Comparison of ENCODE assay signal across 31 mouse cellular contexts in the genomic region with DNA sequence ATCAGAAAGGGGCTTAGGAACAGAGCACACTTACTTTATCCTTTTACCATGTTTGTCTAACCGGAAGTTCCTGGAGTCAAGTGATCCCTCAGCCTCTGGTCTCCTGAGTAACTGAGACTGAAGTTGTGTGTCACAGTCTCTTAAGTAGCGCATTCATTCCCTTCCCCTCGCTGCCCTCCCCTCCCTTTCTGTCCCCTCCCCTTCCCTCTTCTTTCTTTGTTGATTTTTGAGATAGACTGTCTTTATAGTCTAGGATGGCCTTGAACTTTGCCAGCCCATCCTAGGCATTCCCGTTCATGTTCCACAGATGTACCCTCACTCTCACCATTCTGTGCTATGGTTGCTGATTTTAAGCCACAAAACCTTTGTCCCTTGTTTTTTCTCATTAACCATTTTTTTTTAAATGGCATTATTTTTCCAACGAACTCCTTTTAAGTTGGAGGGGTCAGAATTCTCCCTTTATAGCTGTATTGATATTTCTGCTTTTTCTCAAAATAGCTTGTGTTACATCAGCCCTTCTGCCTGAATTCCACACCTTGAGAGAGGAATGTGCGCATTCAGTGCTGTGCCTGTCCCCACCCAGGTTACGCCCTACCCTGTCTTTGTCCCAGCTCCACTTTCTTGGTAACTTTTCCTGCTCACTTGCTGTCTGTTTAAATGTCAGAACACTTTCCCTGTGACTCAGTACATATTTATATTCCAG.
DNase-seq lines count a peak whose midpoint lies in the region; ATAC-seq and TF ChIP-seq lines count a peak whose summit lies in the region.
"Had no signal": no experiment of that assay in that cellular context is flagged by ENCODE, and none has a peak within 500 bp of the region (broad histone marks: within the 10 kb centered on the region; RNA-seq: fewer than 3 reads in every experiment).

No protein-coding gene starts in this region.

- H3K4me2 ChIP-seq in intestine, postnatal 0 days (replicated peaks; ENCODE audit: low read depth): peak overlapping the region; percentile 4; the same call in 1 of the 2 replicates
- H3K4me2 ChIP-seq in hindbrain, embryonic 14.5 days (replicated peaks): no peak overlapping the region
- H3K4me2 ChIP-seq: heart, embryonic 15.5 days; hindbrain, embryonic 12.5 days; limb, embryonic 12.5 days; liver, embryonic 15.5 days; lung, embryonic 15.5 days; midbrain, embryonic 15.5 days had no signal

- no peak for TF ChIP-seq POLR2A in ES-Bruce4 (IDR thresholded peaks at IDR 0.05; ENCODE audit: insufficient read depth, low read length)
- no peak for TF ChIP-seq POLR2A in cerebellum, adult 2 months (IDR thresholded peaks at IDR 0.05; ENCODE audit: borderline replicate concordance, insufficient read depth, low read length)

- peak overlapping the region; percentile 62; the same call in 1 of the 2 replicates for H3K9ac ChIP-seq in ES-Bruce4 (ENCODE audit: low read depth, poor library complexity, severe bottlenecking)
- no peak overlapping the region for H3K9ac ChIP-seq in intestine, postnatal 0 days (ENCODE audit: low read depth, low read length)
- H3K9ac ChIP-seq in hindbrain, embryonic 14.5 days: no peak overlapping the region
- H3K9ac ChIP-seq: heart, embryonic 15.5 days; hindbrain, embryonic 12.5 days; limb, embryonic 12.5 days; liver, embryonic 15.5 days; lung, embryonic 15.5 days; midbrain, embryonic 15.5 days had no signal

- no peaks in the 10 kb centered on the region for H3K9me3 ChIP-seq in E14TG2a.4 (ENCODE audit: low read length)
- H3K9me3 ChIP-seq in ES-Bruce4 (replicated peaks; ENCODE audit: control insufficient read depth, insufficient read depth, low read length, poor library complexity, severe bottlenecking): no peaks in the 10 kb centered on the region
- no peaks in the 10 kb centered on the region for H3K9me3 ChIP-seq in intestine, postnatal 0 days (ENCODE audit: control insufficient read depth)
- H3K9me3 ChIP-seq in hindbrain, embryonic 14.5 days (ENCODE audit: control insufficient read depth, low read length): no peaks in the 10 kb centered on the region
- H3K9me3 ChIP-seq: heart, embryonic 10.5 days; heart, embryonic 15.5 days; hindbrain, embryonic 12.5 days; limb, embryonic 12.5 days; liver, embryonic 15.5 days; lung, embryonic 15.5 days; midbrain, embryonic 15.5 days had no signal

- H3K4me1 ChIP-seq in E14TG2a.4 (replicated peaks; ENCODE audit: low read depth, low read length) (peaks cover 63% of the 10 kb centered on the region), ES-Bruce4 (ENCODE audit: control insufficient read depth, insufficient read depth, low read length) (peaks cover 2% of the 10 kb centered on the region)
- no peaks in the 10 kb centered on the region for H3K4me1 ChIP-seq in intestine, postnatal 0 days (replicated peaks; ENCODE audit: control insufficient read depth, insufficient read depth, low read length)
- no peaks in the 10 kb centered on the region for H3K4me1 ChIP-seq in hindbrain, embryonic 14.5 days (replicated peaks; ENCODE audit: control insufficient read depth, insufficient read depth, low read length)
- H3K4me1 ChIP-seq in cerebellum, adult 2 months (ENCODE audit: control insufficient read depth, insufficient read depth, low read length): no peaks in the 10 kb centered on the region
- H3K4me1 ChIP-seq: heart, embryonic 10.5 days; heart, embryonic 15.5 days; hindbrain, embryonic 12.5 days; limb, embryonic 12.5 days; liver, embryonic 15.5 days; lung, embryonic 15.5 days; megakaryocyte, embryonic 14.5 days; midbrain, embryonic 15.5 days had no signal

- TF ChIP-seq EP300 in ES-Bruce4 (IDR thresholded peaks at IDR 0.05; ENCODE audit: insufficient read depth, low read depth, low read length): peak; percentile 98

- H3K4me3 ChIP-seq in E14TG2a.4 (replicated peaks; ENCODE audit: low read length) (peak overlapping the region; percentile 63), ES-Bruce4 (ENCODE audit: low read depth, low read length) (peak overlapping the region; percentile 39; the same call in 1 of the 2 replicates)
- H3K4me3 ChIP-seq in intestine, postnatal 0 days (ENCODE audit: low read depth, low read length): no peak overlapping the region
- H3K4me3 ChIP-seq in hindbrain, embryonic 14.5 days (replicated peaks; ENCODE audit: low read length): no peak overlapping the region
- H3K4me3 ChIP-seq in cerebellum, adult 2 months (replicated peaks; ENCODE audit: insufficient read depth, low read depth, low read length): no peak overlapping the region
- H3K4me3 ChIP-seq: erythroblast, embryonic 14.5 days; heart, embryonic 10.5 days; heart, embryonic 15.5 days; hindbrain, embryonic 12.5 days; left cerebral cortex, adult 2 months; limb, embryonic 12.5 days; liver, embryonic 15.5 days; lung, embryonic 15.5 days; megakaryocyte, embryonic 14.5 days; midbrain, embryonic 15.5 days had no signal

- H3K36me3 ChIP-seq in E14TG2a.4 (ENCODE audit: insufficient read depth, low read length): no peaks in the 10 kb centered on the region
- H3K36me3 ChIP-seq in ES-Bruce4 (ENCODE audit: control insufficient read depth, insufficient read depth, low read length, poor library complexity, severe bottlenecking): no peaks in the 10 kb centered on the region
- no peaks in the 10 kb centered on the region for H3K36me3 ChIP-seq in intestine, postnatal 0 days (ENCODE audit: control insufficient read depth, insufficient read depth)
- no peaks in the 10 kb centered on the region for H3K36me3 ChIP-seq in hindbrain, embryonic 14.5 days (replicated peaks; ENCODE audit: control insufficient read depth, insufficient read depth)
- H3K36me3 ChIP-seq: heart, embryonic 10.5 days; heart, embryonic 15.5 days; hindbrain, embryonic 12.5 days; limb, embryonic 12.5 days; liver, embryonic 15.5 days; lung, embryonic 15.5 days; midbrain, embryonic 15.5 days had no signal

- H3K27ac ChIP-seq in ES-Bruce4 (ENCODE audit: insufficient read depth, low read length): peak overlapping the region; percentile 99
- peak overlapping the region; percentile 60 for H3K27ac ChIP-seq in intestine, postnatal 0 days (ENCODE audit: low read depth, low read length)
- no peak overlapping the region for H3K27ac ChIP-seq in hindbrain, embryonic 14.5 days
- no peak overlapping the region for H3K27ac ChIP-seq in cerebellum, adult 2 months (ENCODE audit: insufficient read depth, low read length)
- H3K27ac ChIP-seq: heart, embryonic 10.5 days; heart, embryonic 15.5 days; hindbrain, embryonic 12.5 days; left cerebral cortex, adult 2 months; limb, embryonic 12.5 days; liver, embryonic 15.5 days; lung, embryonic 15.5 days; midbrain, embryonic 15.5 days had no signal

- ATAC-seq in intestine, postnatal 0 days: peak; percentile 87
- ATAC-seq in hindbrain, embryonic 14.5 days (ENCODE audit: low FRiP score): no peak
- ATAC-seq: forebrain, embryonic 16.5 days; midbrain, embryonic 15.5 days had no signal

- peak; percentile 88 for DNase-seq in ZHBTc4 (ENCODE audit: low read depth, low spot score)
- no peak for DNase-seq in hindbrain, embryonic 14.5 days (ENCODE audit: low spot score)
- DNase-seq in left cerebral cortex, adult 11 months (ENCODE audit: low spot score): no peak
- no peak for DNase-seq in cerebellum, adult 2 months
- no peak for DNase-seq in adrenal gland, adult 18-20 months (ENCODE audit: low spot score in 2 of 2)
- DNase-seq: adrenal gland, postnatal 10 days; B cell, adult 2 months; cerebellum, adult 11-12 months; cerebellum, postnatal 14 days; gastrocnemius, postnatal 14 days; heart, postnatal 36 days; kidney, postnatal 25 days; lung, postnatal 4 days; right cerebral cortex, postnatal 25 days; spleen, adult 18-20 months; thymus, adult 2 months; thymus, postnatal 36 days had no signal

- TF ChIP-seq CTCF in E14TG2a.4 (conservative IDR thresholded peaks at IDR 0.05; ENCODE audit: low read length) (no peak), ES-Bruce4 (IDR thresholded peaks at IDR 0.05; ENCODE audit: low read depth, low read length) (no peak)
- TF ChIP-seq CTCF in intestine, postnatal 0 days (IDR thresholded peaks at IDR 0.05; ENCODE audit: low read depth): no peak
- TF ChIP-seq CTCF in cerebellum, adult 2 months (IDR thresholded peaks at IDR 0.05; ENCODE audit: borderline replicate concordance, insufficient read depth, low read depth, low read length): no peak

- WGBS in intestine, postnatal 0 days: 48% methylated on average over 7 of the region's 7 CpGs
- 86% methylated on average over 7 of the region's 7 CpGs for WGBS in hindbrain, embryonic 14.5 days
- 93% methylated on average over 7 of the region's 7 CpGs for WGBS in cerebellum, adult 2 months

- H3K27me3 ChIP-seq in E14TG2a.4 (ENCODE audit: insufficient read depth, low read length) (no peaks in the 10 kb centered on the region), ES-Bruce4 (ENCODE audit: control insufficient read depth, insufficient read depth, low read length, poor library complexity, severe bottlenecking) (no peaks in the 10 kb centered on the region)
- no peaks in the 10 kb centered on the region for H3K27me3 ChIP-seq in intestine, postnatal 0 days (replicated peaks; ENCODE audit: control insufficient read depth, insufficient read depth, low read length)
- H3K27me3 ChIP-seq in hindbrain, embryonic 14.5 days (ENCODE audit: control insufficient read depth, insufficient read depth, low read length): no peaks in the 10 kb centered on the region
- H3K27me3 ChIP-seq in cerebellum, adult 2 months (ENCODE audit: control insufficient read depth, insufficient read depth, low read length): no peaks in the 10 kb centered on the region
- H3K27me3 ChIP-seq: heart, embryonic 15.5 days; hindbrain, embryonic 12.5 days; limb, embryonic 12.5 days; liver, embryonic 15.5 days; lung, embryonic 15.5 days; megakaryocyte, embryonic 14.5 days; midbrain, embryonic 15.5 days had no signal

Comparison
In these comparisons a context has a peak if more than half of its experiments do, and no peak if none do; other contexts are left out.
1. H3K4me3 ChIP-seq: peak in E14TG2a.4 (single experiment) and ES-Bruce4 (single experiment); none in intestine, postnatal 0 days (single experiment), hindbrain, embryonic 14.5 days (single experiment) and cerebellum, adult 2 months (single experiment).
2. H3K27ac ChIP-seq: peak in ES-Bruce4 (single experiment) and intestine, postnatal 0 days (single experiment); none in hindbrain, embryonic 14.5 days (single experiment) and cerebellum, adult 2 months (single experiment).